Mouse (Mus musculus) kidney, postnatal 0 days (tissue): ENCODE data around the gene Tmod4. TPM values are rescaled to one million over a fixed set of nuclear protein-coding genes. Genes with fewer than 3 reads are reported as not detected.
"Not testable (repeated sequence)": the region's sequence is repeated elsewhere in the genome, so short reads cannot be mapped to it uniquely, and the experiment has no call there.

Source experiments
- ATAC-seq: fragments of 200-750 bp; cut with Nextera tagmentation; replicated peaks from 2 replicates; pipeline ENCODE4 v1.8.0; 2017; ENCODE audit warnings: low read depth, moderate number of reproducible peaks, moderate TSS enrichment, moderate library complexity; ENCODE audit not compliant: low FRiP score
- DNase-seq: peaks from one replicate; pipeline ENCODE4 v3.0.0-alpha.2; 2016; ENCODE audit warnings: low spot score
- H3K27ac ChIP-seq: fragments of 300-500 bp; sonication (generic); 2 replicates; pipeline ENCODE4 v1.5.1; 2014; ENCODE audit warnings: mild to moderate bottlenecking
- H3K27me3 ChIP-seq: fragments of 300-500 bp; sonication (generic); 2 replicates; pipeline ENCODE4 v1.6.1; 2014; ENCODE audit warnings: low read length, mixed read lengths; ENCODE audit not compliant: insufficient read depth
- H3K36me3 ChIP-seq: fragments of 300-500 bp; sonication (generic); 2 replicates; pipeline ENCODE4 v1.6.1; 2014; ENCODE audit warnings: low read length, mixed read lengths; ENCODE audit not compliant: insufficient read depth
- H3K4me1 ChIP-seq: fragments of 300-500 bp; sonication (generic); replicated peaks from 2 replicates; pipeline ENCODE4 v1.6.1; 2014; ENCODE audit warnings: antibody characterized with exemption, low read length, mixed read lengths; ENCODE audit not compliant: insufficient read depth
- H3K4me2 ChIP-seq: fragments of 300-500 bp; sonication (generic); 2 replicates; pipeline ENCODE4 v1.6.1; 2014; ENCODE audit warnings: mild to moderate bottlenecking, low read length, moderate library complexity, mixed read lengths
- H3K4me3 ChIP-seq: fragments of 300-500 bp; sonication (generic); replicated peaks from 2 replicates; pipeline ENCODE4 v1.5.1; 2014; ENCODE audit warnings: low read depth, low read length
- H3K9ac ChIP-seq: fragments of 300-500 bp; sonication (generic); 2 replicates; pipeline ENCODE4 v1.6.1; 2014; ENCODE audit warnings: low read depth, low read length
- H3K9me3 ChIP-seq: fragments of 300-500 bp; sonication (generic); replicated peaks from 2 replicates; pipeline ENCODE4 v1.6.1; 2016; ENCODE audit warnings: low read length, inconsistent platforms, mixed read lengths
- CTCF ChIP-seq: IDR thresholded peaks from 2 replicates; pipeline ENCODE4 v1.5.1; 2016; ENCODE audit warnings: antibody characterized with exemption, low read depth, mild to moderate bottlenecking, moderate library complexity
- WGBS: fragments of 180-500 bp; shearing (Covaris S2); extraction: QIAGEN DNeasy Blood & Tissue Kit; methylation state at CpG from one replicate; pipeline ENCODE4 v1.1.7; 2014; 5-methylcytosine and 5-hydroxymethylcytosine counted together
- polyA plus RNA-seq: library from polyadenylated mRNA; unstranded; fragments of >200 nt; fragmentation: Nextera tagmentation; extraction: Ambion mirVana; gene quantifications from 2 replicates; pipeline ENCODE4 v1.2.1, GENCODE M21; 2015

The Tmod4 gene
- 0.69 and 0.83 TPM in 2 replicates for polyA plus RNA-seq

- no peak within 1 kb of the TSS for H3K4me2 ChIP-seq
Measured at GRCm38 (mm10) chr3:95124246-95124645, at the start of gene Tmod4. Gene Tmod4 (plus strand): TSS chr3:95124476.

DNA sequence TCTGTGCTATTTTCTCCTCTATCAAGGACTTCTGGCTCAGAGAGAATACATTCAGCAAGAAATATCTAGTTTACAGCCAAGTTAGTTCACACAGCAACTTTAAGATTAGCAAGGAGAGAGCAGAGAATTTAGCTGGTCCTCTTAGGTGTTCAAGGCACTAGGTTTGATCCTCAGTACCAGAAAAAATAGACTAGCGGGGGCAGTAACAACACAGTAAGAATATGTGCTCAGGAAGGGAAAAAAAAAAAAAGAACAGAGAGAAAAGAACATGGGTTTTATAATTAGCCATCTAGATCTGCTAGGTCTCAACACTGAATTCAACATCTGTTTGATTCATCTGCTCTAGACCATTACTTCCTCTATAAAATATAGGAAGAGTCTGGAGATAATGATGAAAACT is 36.2 kb upstream of the Tmod4 start:
- H3K27me3 ChIP-seq: no peaks in the 10 kb centered on the region
- H3K27ac ChIP-seq: no peak overlapping the region
- DNase-seq: no peak
- H3K9ac ChIP-seq: no peak overlapping the region
- no peak overlapping the region for H3K4me2 ChIP-seq
- WGBS: 93% methylated on average over 1 of the region's 1 CpGs
- H3K4me3 ChIP-seq: no peak overlapping the region
- no peaks in the 10 kb centered on the region for H3K9me3 ChIP-seq
- ATAC-seq: no peak
- H3K36me3 ChIP-seq: no peaks in the 10 kb centered on the region
- no peaks in the 10 kb centered on the region for H3K4me1 ChIP-seq
- no peak for TF ChIP-seq CTCF

More at GRCm38 (mm10) chr3:95124246-95124645, at the start of gene Tmod4:
- WGBS: 36% methylated on average over 6 of the region's 6 CpGs
- Histone ChIP-seq H3K4me1 (peaks cover 5% of the 10 kb centered on the region; the same call in 1 of the 2 replicates), H3K9me3 (no peaks in the 10 kb centered on the region), H3K27me3 (no peaks in the 10 kb centered on the region), H3K27ac (no peak within 1 kb of the TSS; the same call in 1 of the 2 replicates), H3K4me3 (no peak within 1 kb of the TSS), H3K9ac (peak within 1 kb of the TSS; percentile 23; the same call in 1 of the 2 replicates), H3K36me3 (peaks cover 31% of the 10 kb centered on the region)
- TF ChIP-seq CTCF: peak; percentile 64
- ATAC-seq: no peak; the same call in 1 of the 2 replicates
- DNase-seq: peak; percentile 56

- Histone ChIP-seq H3K4me3 (no peak overlapping the region), H3K27ac (no peak overlapping the region), H3K4me1 (0 out of 2 replicates have a peak, but pooled peaks cover 5% of the 10 kb centered on the region), H3K36me3 (peaks cover 6% of the 10 kb centered on the region; the same call in 1 of the 2 replicates), H3K9ac (no peak overlapping the region), H3K4me2 (no peak overlapping the region), H3K9me3 (no peaks in the 10 kb centered on the region), H3K27me3 (no peaks in the 10 kb centered on the region)
- ATAC-seq (no peak), DNase-seq (no peak)
- WGBS: 20% methylated on average over 2 of the region's 2 CpGs
- TF ChIP-seq CTCF: no peak
Measured at GRCm38 (mm10) chr3:95100854-95101253, 23.4 kb upstream of the Tmod4 start.

DNA sequence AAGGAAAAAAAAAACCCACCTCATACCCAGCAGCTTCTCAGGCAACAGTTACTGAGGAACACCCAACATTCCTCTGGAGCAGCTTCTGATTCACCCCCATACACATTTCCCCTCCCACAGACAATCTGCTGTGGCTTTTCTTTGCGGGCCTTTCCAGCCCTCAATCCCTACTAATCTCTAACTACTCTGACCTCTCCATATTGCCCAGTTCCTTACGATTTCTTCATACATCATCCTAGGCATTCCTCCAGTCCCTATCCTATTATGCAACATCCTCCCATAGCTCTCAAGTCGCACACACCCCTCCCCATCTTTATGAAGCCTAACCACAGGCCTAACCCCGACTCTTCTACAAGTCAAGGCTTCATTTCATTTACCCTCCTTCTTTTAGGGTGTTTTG is 19.2 kb upstream of the Tmod4 start:
- WGBS: 48% methylated on average over 4 of the region's 4 CpGs
- Histone ChIP-seq H3K4me2 (peak overlapping the region; percentile 69), H3K36me3 (no peaks in the 10 kb centered on the region), H3K9ac (peak overlapping the region; percentile 73; the same call in 1 of the 2 replicates), H3K27ac (no peak overlapping the region), H3K27me3 (no peaks in the 10 kb centered on the region), H3K9me3 (no peaks in the 10 kb centered on the region), H3K4me1 (0 out of 2 replicates have a peak, but pooled peaks cover 5% of the 10 kb centered on the region), H3K4me3 (peak overlapping the region; percentile 73)
- DNase-seq (no peak), ATAC-seq (no peak)
- no peak for TF ChIP-seq CTCF

- DNase-seq: peak; percentile 54
- no peak for TF ChIP-seq CTCF
- Histone ChIP-seq H3K9ac (peak overlapping the region; percentile 73), H3K4me2 (peak overlapping the region; percentile 69), H3K27ac (peak overlapping the region; percentile 83), H3K27me3 (no peaks in the 10 kb centered on the region), H3K9me3 (no peaks in the 10 kb centered on the region), H3K4me3 (peak overlapping the region; percentile 73), H3K4me1 (0 out of 2 replicates have a peak, but pooled peaks cover 5% of the 10 kb centered on the region), H3K36me3 (no peaks in the 10 kb centered on the region)
- WGBS: under 1% methylated on average over 16 of the region's 16 CpGs
- no peak for ATAC-seq
Measured at GRCm38 (mm10) chr3:95105586-95106337, 18.5 kb upstream of the Tmod4 start.

GRCm38 (mm10) chr3:95106338-95107117 is 17.7 kb upstream of the Tmod4 start, which contains the start of gene Pip5k1a:
Gene Pip5k1a (minus strand): TSS chr3:95106930.
- no peak; the same call in 1 of the 2 replicates for TF ChIP-seq CTCF

DNA sequence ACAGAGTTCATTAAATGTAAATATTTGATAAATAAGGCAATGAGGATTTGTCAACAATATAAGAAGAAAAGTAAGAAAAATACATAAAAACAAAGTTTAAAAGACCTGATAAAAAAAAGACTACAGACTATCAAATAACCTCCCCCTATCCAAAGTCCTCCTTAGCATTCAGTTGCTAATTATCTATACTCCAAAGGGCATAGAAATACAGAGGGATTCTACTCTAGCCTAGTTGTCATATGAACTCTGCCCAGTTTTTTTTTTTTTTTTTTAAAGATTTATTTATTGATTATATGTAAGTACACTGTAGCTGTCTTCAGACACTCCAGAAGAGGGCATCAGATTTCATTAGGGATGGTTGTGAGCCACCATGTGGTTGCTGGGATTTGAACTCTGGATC is 17.0 kb upstream of the Tmod4 start:
- not testable (repeated sequence) for H3K4me1 ChIP-seq, H3K27me3 ChIP-seq, H3K9me3 ChIP-seq, H3K27ac ChIP-seq, DNase-seq, H3K9ac ChIP-seq, H3K36me3 ChIP-seq, ATAC-seq
- Histone ChIP-seq H3K4me2 (peak overlapping the region; percentile 63), H3K4me3 (peak overlapping the region; percentile 73)

More at GRCm38 (mm10) chr3:95106338-95107117, 17.7 kb upstream of the Tmod4 start, which contains the start of gene Pip5k1a:
- ATAC-seq: peak; percentile 92
- H3K9ac ChIP-seq: peak within 1 kb of the TSS; percentile 73
- H3K27me3 ChIP-seq: no peaks in the 10 kb centered on the region
- H3K4me2 ChIP-seq: peak within 1 kb of the TSS; percentile 69
- H3K4me3 ChIP-seq: peak within 1 kb of the TSS; percentile 73
- 0 out of 2 replicates have a peak, but pooled peaks cover 5% of the 10 kb centered on the region for H3K4me1 ChIP-seq
- DNase-seq: peak; percentile 100
- H3K36me3 ChIP-seq: no peaks in the 10 kb centered on the region
- WGBS: under 1% methylated on average over 51 of the region's 51 CpGs
- H3K9me3 ChIP-seq: no peaks in the 10 kb centered on the region
- peak within 1 kb of the TSS; percentile 83 for H3K27ac ChIP-seq
